Mouse (Mus musculus) brain, embryonic 14.5 days (tissue): ENCODE measurements around the gene Gm20708.

ENCODE experiments used
- CTCF ChIP-seq: fragments of 200-500 bp; IDR thresholded peaks from 2 replicates; pipeline ENCODE4 v1.5.1; 2012; ENCODE audit warnings: inconsistent platforms, mild to moderate bottlenecking, moderate library complexity, borderline replicate concordance; ENCODE audit not compliant: insufficient read depth, insufficient read length; ENCODE audit errors: extremely low read depth
- POLR2A ChIP-seq: fragments of 200-500 bp; IDR thresholded peaks from 2 replicates; pipeline ENCODE4 v1.6.1; 2012; ENCODE audit warnings: mild to moderate bottlenecking, inconsistent platforms, borderline replicate concordance; ENCODE audit not compliant: poor library complexity, insufficient read depth, insufficient read length, severe bottlenecking; ENCODE audit errors: extremely low read depth

- TF ChIP-seq CTCF: no peak
- no peak for TF ChIP-seq POLR2A
Measured at GRCm38 (mm10) chr11:117880336-117880976, 71.0 kb downstream of the Gm20708 start.
